Mouse (Mus musculus) layer of hippocampus, postnatal 10 days (tissue): ENCODE measurements at regions not wholly inside any gene's neighbourhood (a gene's known extent, or its start where the extent isn't known, plus 50 kb on each side); places are given as distances from the start of the nearest gene placed in this dataset.

Experiments used
- DNase-seq, 2 experiments: peaks; one replicate each; pipeline ENCODE4 v3.0.0; 2021; ENCODE audit warnings: low spot score in 2 of 2

DNA sequence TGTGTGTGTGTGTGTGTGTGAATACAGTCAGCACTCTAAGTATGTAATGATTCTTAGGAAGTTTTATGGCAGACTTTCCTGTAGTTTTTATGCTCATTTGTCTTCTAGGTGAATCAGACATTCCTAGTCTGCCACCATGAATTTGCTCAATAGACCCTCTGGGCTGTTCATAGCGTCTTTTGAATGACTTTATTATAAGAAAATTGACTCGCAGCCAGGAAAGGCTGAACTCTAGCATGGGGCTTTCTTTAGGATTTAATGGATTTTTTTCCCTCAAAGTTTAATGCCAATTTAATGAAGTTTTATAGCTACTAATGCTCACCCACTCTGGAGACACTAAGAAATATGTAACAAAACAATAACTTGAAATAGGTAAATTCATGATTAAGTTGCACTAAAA, 363.6 kb downstream of the Cdh11 start:
- DNase-seq, result no peak

- DNase-seq, result no peak
Measured at GRCm38 (mm10) chr8:102414931-102415330, 370.5 kb downstream of the Cdh11 start.

DNA sequence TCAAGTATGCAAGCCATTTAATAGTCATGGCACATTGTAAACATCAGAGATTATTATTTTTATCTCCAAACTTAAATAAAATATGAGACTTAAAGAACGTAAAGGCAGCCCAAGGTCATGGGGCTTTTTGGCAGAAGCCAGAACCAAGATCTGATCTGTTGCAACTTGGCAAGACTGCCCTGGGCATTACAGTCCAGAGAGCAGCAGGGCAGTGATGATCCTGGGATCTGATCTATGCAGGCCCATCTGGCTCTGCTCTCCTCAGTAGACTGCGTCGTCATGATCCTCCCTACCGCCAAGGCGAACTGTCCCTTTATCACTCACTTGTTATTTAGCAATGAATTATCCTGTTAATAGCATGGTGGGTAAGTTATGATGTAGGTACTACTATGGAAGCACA, 372.0 kb downstream of the Cdh11 start:
- DNase-seq, result no peak

GRCm38 (mm10) chr8:102387591-102387990, 397.9 kb downstream of the Cdh11 start:
- no peak for DNase-seq

DNA sequence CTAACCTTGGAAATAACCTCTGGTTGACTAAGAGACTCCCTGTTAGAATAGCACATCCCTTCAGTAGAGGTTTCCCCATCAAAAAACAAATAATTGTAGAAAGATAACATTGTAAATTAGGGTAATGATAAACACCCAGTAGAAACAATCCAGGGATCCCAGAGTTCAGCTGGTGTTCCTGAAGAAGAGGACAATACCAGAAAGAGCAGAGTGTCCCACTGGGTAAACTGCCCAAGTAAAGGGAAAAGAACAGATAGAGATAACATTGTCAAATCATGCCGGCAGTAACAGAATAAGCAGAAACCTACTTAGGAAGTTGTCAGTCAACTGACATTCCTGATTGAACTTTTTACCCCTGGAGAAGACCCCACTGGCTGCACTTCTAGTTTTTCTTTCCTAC, 440.1 kb downstream of the Cdh11 start:
- DNase-seq, result no peak

- no peak for DNase-seq
Measured at GRCm38 (mm10) chr8:102332511-102332910, 452.9 kb downstream of the Cdh11 start.

- no peak for DNase-seq
Measured at GRCm38 (mm10) chr8:102331151-102331550, 454.3 kb downstream of the Cdh11 start.

GRCm38 (mm10) chr8:102329955-102330354, 455.5 kb downstream of the Cdh11 start:
- no peak for DNase-seq
